Mouse (Mus musculus) thymus, postnatal 0 days (tissue): ENCODE measurements at regions not wholly inside any gene's neighbourhood (a gene's known extent, or its start where the extent isn't known, plus 50 kb on each side); places are given as distances from the start of the nearest gene placed in this dataset.

Source experiments
- DNase-seq: peaks from one replicate; pipeline ENCODE4 v3.0.0-alpha.2; 2015; ENCODE audit warnings: low spot score

DNA sequence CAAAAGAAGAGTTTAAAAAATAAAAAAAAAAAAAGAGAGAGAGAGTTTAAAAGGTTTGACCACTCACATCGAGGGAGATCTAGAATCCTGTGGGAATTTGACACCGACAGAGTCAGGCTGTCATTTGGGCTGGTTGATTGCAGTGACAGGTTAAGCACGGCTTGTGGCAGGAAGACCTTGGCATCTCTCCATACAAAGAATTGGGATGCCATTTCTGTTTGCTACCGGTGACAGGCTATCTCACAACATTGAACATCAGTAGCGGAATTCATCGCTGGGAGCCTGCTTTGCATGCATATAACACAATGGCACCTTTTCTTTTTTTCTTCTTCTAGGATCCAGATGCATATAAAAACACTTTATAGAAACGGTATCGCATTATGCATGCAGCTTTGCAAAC, 53.7 kb upstream of the Gm26657 start:
- DNase-seq = no peak

GRCm38 (mm10) chr4:56685696-56686095, 54.2 kb upstream of the Gm26657 start:
- no peak for DNase-seq

GRCm38 (mm10) chr4:56685123-56685522, 54.7 kb upstream of the Gm26657 start:
- peak; percentile 81 for DNase-seq

GRCm38 (mm10) chr4:56684031-56684430, 55.8 kb upstream of the Gm26657 start:
- no peak for DNase-seq

DNA sequence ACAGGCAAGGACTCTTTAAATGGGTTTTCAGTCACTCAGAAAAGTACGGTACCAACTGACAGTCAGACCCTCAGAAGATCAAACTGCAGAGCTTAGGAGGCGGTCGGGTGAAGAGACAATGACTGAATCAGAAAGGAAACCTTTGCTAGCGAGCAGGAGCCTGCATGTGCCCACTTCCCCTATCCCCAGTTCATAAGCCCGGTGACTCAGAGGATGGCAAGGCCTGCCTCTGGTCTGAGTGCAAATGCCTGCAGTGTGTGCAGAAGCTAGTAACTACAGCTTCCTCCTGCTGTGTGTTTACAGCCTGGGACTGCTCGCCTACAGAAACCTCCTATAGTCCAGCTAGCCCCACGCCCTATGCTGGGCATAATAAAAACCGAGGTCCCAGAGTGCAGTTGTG, 58.7 kb upstream of the Gm26657 start:
- no peak for DNase-seq

DNA sequence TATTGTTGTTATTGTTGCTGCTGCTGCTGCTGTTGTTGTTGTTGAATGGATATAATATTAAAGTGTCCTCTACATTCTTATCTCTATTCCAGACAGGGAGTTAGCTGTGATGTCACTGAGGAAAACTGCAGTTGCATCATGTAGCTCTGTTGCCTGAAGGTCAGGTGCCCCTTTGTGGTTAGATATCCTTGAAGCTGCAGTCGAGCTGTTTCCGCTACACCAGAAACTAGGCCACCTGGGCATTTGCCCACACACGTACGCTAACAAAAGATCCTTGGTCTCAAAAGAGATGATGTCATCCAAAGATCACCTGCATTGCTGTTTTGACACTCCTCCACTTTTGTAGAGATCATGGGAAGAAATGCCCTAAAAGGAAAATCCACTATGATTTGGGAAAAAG, 66.0 kb upstream of the Gm26657 start:
- DNase-seq = peak; percentile 78

DNA sequence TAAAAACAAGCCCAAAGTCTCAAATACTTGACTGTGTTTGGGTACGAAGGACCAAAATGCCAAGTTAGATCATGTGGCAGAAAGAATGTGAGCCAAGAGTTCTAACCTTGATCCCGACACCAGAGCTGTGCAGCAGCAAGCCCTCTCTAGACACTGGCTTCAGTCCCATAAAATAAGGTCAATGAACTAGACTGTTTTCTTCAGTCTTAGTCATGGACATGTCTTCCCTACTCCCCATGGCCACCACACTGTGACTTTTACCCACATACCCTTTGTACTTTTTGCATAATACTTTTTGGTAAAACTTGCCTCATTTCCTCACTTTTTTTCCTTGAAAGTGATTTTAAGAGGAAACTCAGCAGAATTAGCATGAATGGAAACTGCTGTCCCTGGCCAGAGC, 74.9 kb upstream of the Gm26657 start:
- DNase-seq = no peak

DNA sequence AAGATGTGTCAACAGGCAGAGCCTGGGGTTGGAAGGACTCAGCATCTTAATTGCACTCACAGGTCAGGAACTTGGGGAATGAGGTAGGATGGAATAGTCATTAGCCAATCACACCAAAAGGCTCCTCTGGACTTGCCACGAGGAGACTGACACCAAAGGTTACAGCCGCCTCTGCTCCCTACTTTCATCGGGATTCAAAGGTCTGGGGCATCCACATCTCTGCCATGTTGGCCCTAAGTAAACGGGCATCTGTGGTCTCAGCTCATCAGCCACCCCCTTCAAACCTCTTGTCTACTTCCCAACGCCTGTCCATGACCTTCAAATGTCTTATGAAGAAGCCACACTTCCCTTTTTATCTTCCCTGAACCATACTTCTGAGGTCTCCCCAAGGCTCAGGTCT, 78.1 kb upstream of the Gm26657 start:
- DNase-seq = no peak

DNA sequence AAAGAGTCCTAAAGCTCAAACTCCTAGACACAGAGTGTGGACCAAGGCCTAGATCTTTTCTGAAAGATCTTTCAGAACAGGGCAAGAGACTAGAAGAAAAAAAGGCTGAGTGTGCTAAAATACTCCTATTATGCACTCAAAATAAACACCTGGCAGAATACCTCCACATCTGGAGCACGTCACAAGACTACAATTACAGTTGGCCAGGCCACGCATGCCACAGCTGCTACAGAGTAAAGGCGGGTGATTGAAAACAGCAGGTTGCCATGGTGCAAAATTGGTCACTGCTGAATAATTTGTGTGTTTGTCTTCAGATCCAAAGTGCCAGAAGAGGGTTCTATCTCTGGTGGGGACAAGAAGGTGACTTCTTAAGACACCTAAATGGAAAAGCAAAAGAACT, 82.8 kb upstream of the Gm26657 start:
- DNase-seq = no peak

GRCm38 (mm10) chr4:56654327-56654726, 85.5 kb upstream of the Gm26657 start:
- no peak for DNase-seq

DNA sequence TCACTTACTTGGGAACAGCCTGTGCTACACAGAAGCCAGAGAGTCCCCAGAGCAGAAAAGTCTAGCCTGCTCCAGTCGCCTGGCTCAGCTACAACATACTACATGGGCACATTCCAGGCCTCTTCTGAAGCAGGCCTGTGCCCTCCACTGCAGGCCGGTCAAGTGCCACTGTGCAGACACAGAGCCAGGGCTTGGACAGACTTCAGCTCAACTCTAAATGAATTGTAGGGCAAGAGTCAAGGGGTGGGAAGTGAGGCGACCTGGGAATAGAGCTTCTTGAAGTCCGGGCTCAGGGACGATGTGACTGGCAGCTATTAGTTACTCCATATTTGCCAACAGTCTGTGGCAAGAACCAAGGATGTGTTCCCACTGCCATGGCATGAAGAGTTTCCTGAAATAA, 87.1 kb upstream of the Gm26657 start:
- no peak for DNase-seq

- DNase-seq = no peak
Observed at GRCm38 (mm10) chr4:56649731-56650130, 90.1 kb upstream of the Gm26657 start.

DNA sequence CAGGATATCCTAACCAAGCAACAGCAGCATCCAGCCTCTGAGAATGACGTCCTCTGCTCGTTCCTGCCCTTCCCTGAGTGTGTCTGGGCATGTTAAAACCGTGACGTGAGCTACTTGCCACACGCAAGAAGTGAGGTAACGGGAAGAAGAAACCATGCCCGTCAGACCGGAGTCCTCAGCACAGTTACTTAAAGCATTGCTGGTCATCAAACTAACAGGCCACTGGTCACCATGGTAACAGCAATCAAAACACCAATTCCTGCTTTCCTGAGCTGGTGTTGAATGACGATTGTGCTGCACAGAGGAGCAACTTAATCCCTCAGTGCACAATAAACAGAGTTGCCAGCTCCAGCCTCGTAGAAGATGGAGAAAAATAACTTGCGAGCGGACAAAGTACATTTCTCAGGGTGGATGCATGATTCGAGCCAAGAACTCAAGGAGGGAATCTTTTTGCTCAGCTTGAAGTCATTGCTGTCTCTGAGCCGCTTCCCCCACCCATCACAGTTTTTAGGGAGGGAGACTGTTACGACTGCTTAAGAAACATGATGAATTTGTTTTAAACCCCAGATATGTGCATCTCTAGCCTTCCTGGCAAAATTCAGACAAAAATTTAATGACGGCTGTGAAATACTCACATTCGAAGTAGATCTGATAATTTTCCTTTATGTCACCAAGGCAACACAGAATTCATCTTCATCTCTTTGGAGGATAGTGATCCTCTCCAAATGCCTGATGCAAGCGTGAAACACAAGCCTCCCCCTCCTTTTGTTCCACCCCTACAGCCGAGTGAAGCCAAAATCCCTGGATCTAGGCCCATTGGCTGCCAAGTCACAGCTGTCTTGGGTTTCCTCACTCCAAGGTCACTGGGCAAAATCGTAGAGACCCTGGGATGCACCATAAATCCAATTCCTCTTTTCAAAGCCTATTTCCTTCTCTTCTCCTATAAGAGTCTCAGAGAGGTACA, 95.6 kb upstream of the Gm26657 start:
- DNase-seq = no peak

GRCm38 (mm10) chr4:56643491-56643890, 96.4 kb upstream of the Gm26657 start:
- DNase-seq = no peak

GRCm38 (mm10) chr4:56639709-56640108, 100.2 kb upstream of the Gm26657 start:
- DNase-seq = no peak

- DNase-seq = no peak
Observed at GRCm38 (mm10) chr4:56638704-56639478, 101.0 kb upstream of the Gm26657 start.

- no peak for DNase-seq
Observed at GRCm38 (mm10) chr4:56636265-56636664, 103.6 kb upstream of the Gm26657 start.

GRCm38 (mm10) chr4:56633528-56633927, 106.3 kb upstream of the Gm26657 start:
- no peak for DNase-seq

- no peak for DNase-seq
Observed at GRCm38 (mm10) chr4:56630251-56630650, 109.6 kb upstream of the Gm26657 start.

DNA sequence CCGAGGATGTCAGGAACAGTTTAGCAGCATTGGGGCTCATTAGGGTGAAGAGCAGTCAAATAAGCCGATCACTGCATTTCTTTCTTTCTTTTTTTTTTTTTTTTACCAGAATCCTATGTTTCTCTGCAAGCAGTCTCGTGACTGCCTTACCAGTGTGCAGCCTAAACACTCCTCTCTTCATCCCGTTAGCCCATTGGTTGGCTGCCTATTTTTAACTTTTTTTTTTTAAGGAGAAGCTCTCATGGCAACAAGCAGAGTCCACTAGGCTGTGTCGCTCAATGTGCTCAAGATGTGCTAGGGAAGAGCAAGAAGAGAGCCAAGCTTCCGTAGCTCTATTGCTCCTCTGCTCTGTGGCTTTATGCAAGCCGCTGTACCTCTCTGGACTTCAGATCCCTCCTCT, 112.7 kb upstream of the Gm26657 start:
- DNase-seq = no peak

GRCm38 (mm10) chr4:56621782-56622181, 118.1 kb upstream of the Gm26657 start:
- no peak for DNase-seq

- no peak for DNase-seq
Observed at GRCm38 (mm10) chr4:56621356-56621755, 118.5 kb upstream of the Gm26657 start.

DNA sequence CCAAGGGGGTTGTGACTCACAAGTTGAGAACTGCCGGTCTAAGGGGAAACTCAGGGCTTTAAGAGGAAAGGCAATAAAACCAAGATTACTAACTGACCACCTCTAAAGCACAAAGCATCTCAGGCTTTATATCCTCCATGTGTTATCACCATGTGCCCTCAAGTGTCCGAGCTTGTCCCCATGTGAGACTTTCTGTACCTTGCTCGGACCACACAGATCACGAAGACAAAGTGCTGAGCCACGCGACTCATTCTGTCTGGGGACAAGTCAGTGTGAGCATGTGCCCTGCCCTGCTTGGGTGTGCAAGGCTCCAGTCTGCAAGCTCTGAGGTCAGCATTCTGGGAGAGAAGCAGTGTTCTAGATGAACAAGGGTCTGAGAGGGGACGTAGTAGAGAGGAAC, 119.2 kb upstream of the Gm26657 start:
- DNase-seq = no peak
